Mouse (Mus musculus): Measurements from ENCODE around the gene Apobr.

DNA sequence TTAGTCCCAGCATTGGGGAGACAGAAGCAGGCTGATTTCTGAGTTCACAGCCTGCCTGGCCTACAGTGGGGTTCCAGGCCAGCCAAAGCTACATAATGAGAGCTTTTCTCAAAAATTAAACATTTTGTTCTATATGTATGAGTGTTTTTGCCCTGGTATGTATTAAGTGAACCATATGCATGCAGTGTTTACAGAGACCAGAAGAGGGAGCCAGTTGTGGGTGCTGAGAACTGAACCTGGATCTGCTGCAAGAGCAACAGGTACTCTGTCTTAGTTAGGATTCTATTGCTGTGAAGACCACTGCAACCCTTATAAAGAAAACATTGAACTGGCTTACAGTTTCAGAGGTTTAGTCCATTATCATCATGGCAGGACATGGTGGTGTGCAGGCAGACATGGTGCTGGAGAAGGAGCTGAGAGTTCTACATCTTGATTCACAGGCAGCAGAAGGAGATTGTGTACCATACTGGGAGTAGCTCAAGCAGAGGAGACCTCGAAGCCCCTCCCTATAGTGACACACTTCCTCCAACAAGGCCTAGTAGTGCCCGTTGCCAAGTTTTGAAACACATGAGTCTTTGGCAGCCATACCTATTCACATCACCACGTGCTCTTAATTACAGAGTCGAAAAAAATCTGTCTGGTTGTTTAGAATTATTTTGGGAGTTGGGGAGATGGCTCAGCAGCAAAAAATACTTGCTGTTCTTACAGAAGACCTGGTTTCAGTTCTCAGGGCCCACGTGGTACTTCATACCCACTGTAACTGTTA lies 46.7 kb upstream of the Apobr start:
- TF ChIP-seq POLR2A (IDR thresholded peaks at IDR 0.05; ENCODE audit: control insufficient read depth, low read depth, low read length) (no peak), CTCF (IDR thresholded peaks at IDR 0.05; ENCODE audit: control insufficient read depth, insufficient read depth, insufficient replicate concordance, low read depth, low read length) (no peak)
